Mouse (Mus musculus) CH12.LX (cell line): ENCODE measurements at regions not wholly inside any gene's neighbourhood (a gene's known extent, or its start where the extent isn't known, plus 50 kb on each side); places are given as distances from the start of the nearest gene placed in this dataset.

Experiments used
- CTCF ChIP-seq, 2 experiments: IDR thresholded peaks in 1 of 2; conservative IDR thresholded peaks in 1 of 2; 2 replicates each; pipeline ENCODE4 v1.5.1; 2011 to 2012; ENCODE audit warnings: low read depth in 2 of 2, low read length in 2 of 2, improper control_type of control experiment in 1 of 2, inconsistent platforms in 1 of 2, mild to moderate bottlenecking in 1 of 2, moderate library complexity in 1 of 2
- ETS1 ChIP-seq: conservative IDR thresholded peaks from 2 replicates; pipeline ENCODE4 v1.6.1; 2012; ENCODE audit warnings: low read depth, mild to moderate bottlenecking, inconsistent platforms, low read length, improper control_type of control experiment, moderate library complexity
- POLR2A ChIP-seq: IDR thresholded peaks from 2 replicates; pipeline ENCODE4 v1.6.1; 2011; ENCODE audit warnings: low read depth, mild to moderate bottlenecking, improper control_type of control experiment, low read length
- SIN3A ChIP-seq: IDR thresholded peaks from 2 replicates; pipeline ENCODE4 v1.6.1; 2012; ENCODE audit warnings: low read length, improper control_type of control experiment, inconsistent platforms
- ZC3H11A ChIP-seq: IDR thresholded peaks from 2 replicates; pipeline ENCODE4 v1.6.1; 2012; ENCODE audit warnings: low read depth, mild to moderate bottlenecking, inconsistent platforms, low read length, improper control_type of control experiment

- TF ChIP-seq CTCF (conservative IDR thresholded peaks at IDR 0.05 in 1 of 2, IDR thresholded peaks at IDR 0.05 in 1 of 2; ENCODE audit: low read depth in 2 of 2, low read length in 2 of 2) (no peak), SIN3A (no peak), POLR2A (no peak), ZC3H11A (no peak), ETS1 (no peak)
Observed at GRCm38 (mm10) chr1:65847005-65847404, 79.3 kb upstream of the Crygf start.
